ENCODE assay signal across 10 mouse cellular contexts in the genomic region with DNA sequence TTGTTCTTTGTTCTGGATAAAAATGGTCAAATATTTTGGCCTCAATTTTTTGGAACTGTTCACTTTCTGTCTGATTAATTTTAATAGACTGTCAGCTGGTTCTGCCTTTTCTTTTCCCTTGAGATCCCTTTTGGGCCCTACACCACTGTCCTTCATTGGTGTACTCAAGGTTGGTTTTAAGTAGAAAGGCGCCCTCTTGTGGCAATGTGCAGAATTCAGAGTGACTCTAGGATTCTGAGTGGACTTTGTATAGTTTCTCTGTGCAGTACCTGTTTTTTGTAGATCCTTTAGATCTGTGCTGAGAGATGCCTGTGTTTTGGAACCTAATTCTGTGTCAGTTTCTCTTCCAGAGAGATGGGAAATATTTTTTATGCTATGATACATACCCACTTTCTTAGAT. TPM values are rescaled to one million over a fixed set of nuclear protein-coding genes. Genes with fewer than 3 reads are reported as not detected.
DNase-seq lines count a peak whose midpoint lies in the region; ATAC-seq and TF ChIP-seq lines count a peak whose summit lies in the region.
"Had no signal": no experiment of that assay in that cellular context is flagged by ENCODE, and none has a peak within 500 bp of the region (broad histone marks: within the 10 kb centered on the region; RNA-seq: fewer than 3 reads in every experiment).

No protein-coding gene starts in this region.

- peak; percentile 27 for DNase-seq in kidney, adult 11 months
- peak; percentile 12 for DNase-seq in Muller cell, postnatal 12 days (ENCODE audit: inconsistent ontology term)
- DNase-seq in hindbrain, postnatal 0 days (ENCODE audit: low spot score), result peak; percentile 65
- DNase-seq in left cerebral cortex, postnatal 10 days (ENCODE audit: extremely low spot score in 1 of 2, low spot score in 2 of 2), result peak; percentile 37 to 40
- peak; percentile 23 for DNase-seq in retina, adult 2 months (ENCODE audit: low read depth, low spot score)
- peak; percentile 11 for DNase-seq in yolk sac, embryonic 10.5 days (ENCODE audit: low spot score)

- 3% methylated on average over 1 of the region's 1 CpGs for WGBS in kidney, embryonic 15.5 days
- WGBS in hindbrain, postnatal 0 days, result 0% methylated on average over 1 of the region's 1 CpGs

- TF ChIP-seq CTCF in hindbrain, postnatal 0 days (IDR thresholded peaks at IDR 0.05; ENCODE audit: low read depth), result peak; percentile 68

- H3K4me1 ChIP-seq in kidney, embryonic 15.5 days, result no peaks in the 10 kb centered on the region
- H3K4me1 ChIP-seq in hindbrain, postnatal 0 days (ENCODE audit: insufficient read depth, low read length), result no peaks in the 10 kb centered on the region
- H3K4me1 ChIP-seq: embryonic facial prominence, embryonic 13.5 days; midbrain, embryonic 12.5 days had no signal

- no peak overlapping the region for H3K27ac ChIP-seq in kidney, embryonic 15.5 days
- no peak overlapping the region for H3K27ac ChIP-seq in hindbrain, postnatal 0 days
- H3K27ac ChIP-seq: embryonic facial prominence, embryonic 13.5 days; midbrain, embryonic 12.5 days had no signal

- H3K36me3 ChIP-seq in kidney, embryonic 15.5 days, result no peaks in the 10 kb centered on the region
- H3K36me3 ChIP-seq in hindbrain, postnatal 0 days (ENCODE audit: insufficient read depth, low read length), result no peaks in the 10 kb centered on the region
- H3K36me3 ChIP-seq: embryonic facial prominence, embryonic 13.5 days; midbrain, embryonic 12.5 days had no signal

- ATAC-seq in kidney, embryonic 15.5 days (replicated peaks; ENCODE audit: low FRiP score), result no peak
- peak; percentile 96 for ATAC-seq in common myeloid progenitor, adult 5-6 weeks (replicated peaks; ENCODE audit: low read depth, poor library complexity, severe bottlenecking)
- peak; percentile 49; the same call in 1 of the 2 replicates for ATAC-seq in hindbrain, postnatal 0 days

- intact Hi-C loops in left cerebral cortex, postnatal 10 days (cut with DNase I), result no loop called here

- no peak overlapping the region for H3K4me2 ChIP-seq in kidney, embryonic 15.5 days
- no peak overlapping the region for H3K4me2 ChIP-seq in hindbrain, postnatal 0 days (ENCODE audit: low read depth, low read length)
- H3K4me2 ChIP-seq: embryonic facial prominence, embryonic 13.5 days; midbrain, embryonic 12.5 days had no signal

- no peaks in the 10 kb centered on the region for H3K27me3 ChIP-seq in kidney, embryonic 15.5 days
- no peaks in the 10 kb centered on the region for H3K27me3 ChIP-seq in hindbrain, postnatal 0 days (ENCODE audit: insufficient read depth, low read length)
- H3K27me3 ChIP-seq: embryonic facial prominence, embryonic 13.5 days; midbrain, embryonic 12.5 days had no signal

- no peak overlapping the region for H3K9ac ChIP-seq in kidney, embryonic 15.5 days
- no peak overlapping the region for H3K9ac ChIP-seq in hindbrain, postnatal 0 days (replicated peaks; ENCODE audit: low read length)
- H3K9ac ChIP-seq: embryonic facial prominence, embryonic 13.5 days; midbrain, embryonic 12.5 days had no signal

- no peaks in the 10 kb centered on the region for H3K9me3 ChIP-seq in kidney, embryonic 15.5 days (replicated peaks)
- no peaks in the 10 kb centered on the region for H3K9me3 ChIP-seq in hindbrain, postnatal 0 days (ENCODE audit: low read length)
- H3K9me3 ChIP-seq: embryonic facial prominence, embryonic 13.5 days; midbrain, embryonic 12.5 days had no signal

- H3K4me3 ChIP-seq in kidney, embryonic 15.5 days (replicated peaks), result no peak overlapping the region
- H3K4me3 ChIP-seq in hindbrain, postnatal 0 days (ENCODE audit: low read length), result no peak overlapping the region
- H3K4me3 ChIP-seq: embryonic facial prominence, embryonic 13.5 days; midbrain, embryonic 12.5 days had no signal

RNA-seq across cellular contexts. Expression of a gene that starts 2.9 kb away (rescaled TPM):
- 0.12 and 0.14 TPM in 2 replicates for polyA plus RNA-seq in kidney, embryonic 15.5 days (2015; fragmentation: Nextera tagmentation; extraction: Ambion mirVana)
- 0.82 and 1.1 TPM in 2 replicates for total RNA-seq in common myeloid progenitor, adult 5-6 weeks (2017)
- total RNA-seq in hindbrain, postnatal 0 days (2014; rRNA removed), result 0.04 TPM in 1 of 2 replicates, not detected in the other
- 0.03 and 0.05 TPM in 2 replicates for polyA plus RNA-seq in hindbrain, postnatal 0 days (2015; fragmentation: Nextera tagmentation; extraction: Ambion mirVana)
- not detected for total RNA-seq in left cerebral cortex, postnatal 10 days (2021)

RNA-seq across cellular contexts. Expression of a gene that starts 37.6 kb away (rescaled TPM):
- polyA plus RNA-seq in kidney, embryonic 15.5 days (2015; fragmentation: Nextera tagmentation; extraction: Ambion mirVana), result 78.2 and 93.3 TPM in 2 replicates
- 86.0 and 92.4 TPM in 2 replicates for total RNA-seq in common myeloid progenitor, adult 5-6 weeks (2017)
- 10.6 and 14.2 TPM in 2 replicates for total RNA-seq in hindbrain, postnatal 0 days (2014; rRNA removed)
- polyA plus RNA-seq in hindbrain, postnatal 0 days (2015; fragmentation: Nextera tagmentation; extraction: Ambion mirVana), result 44.0 and 47.5 TPM in 2 replicates
- total RNA-seq in left cerebral cortex, postnatal 10 days (2021), result 1 to 10 TPM; 7.8 to 9.1 TPM

RNA-seq across cellular contexts. Expression of a gene that starts 44.8 kb away (rescaled TPM):
- polyA plus RNA-seq in kidney, embryonic 15.5 days (2015; fragmentation: Nextera tagmentation; extraction: Ambion mirVana), result 0.33 and 0.44 TPM in 2 replicates
- total RNA-seq in common myeloid progenitor, adult 5-6 weeks (2017), result 0.32 TPM in 1 of 2 replicates, not detected in the other
- 0.21 and 0.86 TPM in 2 replicates for total RNA-seq in hindbrain, postnatal 0 days (2014; rRNA removed)
- polyA plus RNA-seq in hindbrain, postnatal 0 days (2015; fragmentation: Nextera tagmentation; extraction: Ambion mirVana), result 1.5 and 1.8 TPM in 2 replicates
- under 1 TPM; 0.30 to 0.51 TPM for total RNA-seq in left cerebral cortex, postnatal 10 days (2021)

RNA-seq across cellular contexts. Expression of a gene that starts 54.0 kb away (rescaled TPM):
- 66.4 and 68.3 TPM in 2 replicates for polyA plus RNA-seq in kidney, embryonic 15.5 days (2015; fragmentation: Nextera tagmentation; extraction: Ambion mirVana)
- 28.7 and 33.8 TPM in 2 replicates for total RNA-seq in common myeloid progenitor, adult 5-6 weeks (2017)
- 7.4 and 8.4 TPM in 2 replicates for total RNA-seq in hindbrain, postnatal 0 days (2014; rRNA removed)
- 15.9 and 17.4 TPM in 2 replicates for polyA plus RNA-seq in hindbrain, postnatal 0 days (2015; fragmentation: Nextera tagmentation; extraction: Ambion mirVana)
- total RNA-seq in left cerebral cortex, postnatal 10 days (2021), result 10 to 100 TPM; 10.5 to 11.1 TPM

RNA-seq across cellular contexts. Expression of a gene that starts 54.1 kb away (rescaled TPM):
- 19.7 and 20.8 TPM in 2 replicates for polyA plus RNA-seq in kidney, embryonic 15.5 days (2015; fragmentation: Nextera tagmentation; extraction: Ambion mirVana)
- total RNA-seq in common myeloid progenitor, adult 5-6 weeks (2017), result 8.5 and 12.3 TPM in 2 replicates
- total RNA-seq in hindbrain, postnatal 0 days (2014; rRNA removed), result 28.0 and 30.0 TPM in 2 replicates
- 20.9 and 21.3 TPM in 2 replicates for polyA plus RNA-seq in hindbrain, postnatal 0 days (2015; fragmentation: Nextera tagmentation; extraction: Ambion mirVana)
- total RNA-seq in left cerebral cortex, postnatal 10 days (2021), result 10 to 100 TPM; 42.9 to 45.6 TPM

Comparison
In these comparisons a context has a peak if more than half of its experiments do, and no peak if none do; other contexts are left out.
1. DNase-seq: peak in every context shown above with its lines; median percentile 65 in hindbrain, postnatal 0 days; 38 in left cerebral cortex, postnatal 10 days; 27 in kidney, adult 11 months; 23 in retina, adult 2 months; 12 in Muller cell, postnatal 12 days; 11 in yolk sac, embryonic 10.5 days.